Mouse (Mus musculus): ENCODE measurements at regions not wholly inside any gene's neighbourhood (a gene's known extent, or its start where the extent isn't known, plus 50 kb on each side); places are given as distances from the start of the nearest gene placed in this dataset.

GRCm38 (mm10) chr2:117539285-117539684 is 196.5 kb upstream of the Rasgrp1 start:
- Histone ChIP-seq H3K9me3 (replicated peaks) (no peaks in the 10 kb centered on the region), H3K36me3 (no peaks in the 10 kb centered on the region), H3K27ac (peak overlapping the region; percentile 30; the same call in 1 of the 2 replicates), H3K4me1 (peaks cover 26% of the 10 kb centered on the region), H3K4me3 (no peak overlapping the region), H3K27me3 (ENCODE audit: low read depth, poor library complexity, severe bottlenecking) (peaks cover 3% of the 10 kb centered on the region; the same call in 1 of the 2 replicates)
- 20% methylated on average over 3 of the region's 3 CpGs for WGBS
- DNase-seq (ENCODE audit: low spot score) = peak; percentile 51

GRCm38 (mm10) chr2:117541471-117541870 is 198.7 kb upstream of the Rasgrp1 start:
- Histone ChIP-seq H3K36me3 (no peaks in the 10 kb centered on the region), H3K27me3 (ENCODE audit: low read depth, poor library complexity, severe bottlenecking) (peaks cover 3% of the 10 kb centered on the region; the same call in 1 of the 2 replicates), H3K9me3 (replicated peaks) (no peaks in the 10 kb centered on the region), H3K4me1 (peaks cover 26% of the 10 kb centered on the region), H3K4me3 (no peak overlapping the region), H3K27ac (no peak overlapping the region)
- peak; percentile 60 for DNase-seq (ENCODE audit: low spot score)
- 22% methylated on average over 6 of the region's 6 CpGs for WGBS

GRCm38 (mm10) chr2:117542298-117542697 is 199.5 kb upstream of the Rasgrp1 start:
- peaks cover 26% of the 10 kb centered on the region for H3K4me1 ChIP-seq
- H3K4me3 ChIP-seq = no peak overlapping the region
- no peak overlapping the region for H3K27ac ChIP-seq
- H3K9me3 ChIP-seq (replicated peaks) = no peaks in the 10 kb centered on the region
- H3K27me3 ChIP-seq (ENCODE audit: low read depth, poor library complexity, severe bottlenecking) = peaks cover 3% of the 10 kb centered on the region; the same call in 1 of the 2 replicates
- WGBS = 88% methylated on average over 4 of the region's 4 CpGs
- no peak for DNase-seq (ENCODE audit: low spot score)
- H3K36me3 ChIP-seq = no peaks in the 10 kb centered on the region

- no peak for DNase-seq (ENCODE audit: low spot score)
- no peak overlapping the region for H3K4me3 ChIP-seq
- H3K9me3 ChIP-seq (replicated peaks) = no peaks in the 10 kb centered on the region
- no peaks in the 10 kb centered on the region for H3K36me3 ChIP-seq
- 72% methylated on average over 7 of the region's 7 CpGs for WGBS
- peaks cover 25% of the 10 kb centered on the region for H3K4me1 ChIP-seq
- H3K27ac ChIP-seq = no peak overlapping the region
- peaks cover 3% of the 10 kb centered on the region; the same call in 1 of the 2 replicates for H3K27me3 ChIP-seq (ENCODE audit: low read depth, poor library complexity, severe bottlenecking)
Measured at GRCm38 (mm10) chr2:117543301-117543782, 200.5 kb upstream of the Rasgrp1 start.

- no peak overlapping the region for H3K27ac ChIP-seq
- H3K36me3 ChIP-seq = no peaks in the 10 kb centered on the region
- no peaks in the 10 kb centered on the region for H3K4me1 ChIP-seq
- no peak for DNase-seq (ENCODE audit: low spot score)
- no peak overlapping the region for H3K4me3 ChIP-seq
- H3K9me3 ChIP-seq (replicated peaks) = no peaks in the 10 kb centered on the region
- WGBS = 87% methylated on average over 4 of the region's 4 CpGs
- no peaks in the 10 kb centered on the region for H3K27me3 ChIP-seq (ENCODE audit: low read depth, poor library complexity, severe bottlenecking)
Measured at GRCm38 (mm10) chr2:117548273-117548672, 205.5 kb upstream of the Rasgrp1 start.

- 89% methylated on average over 2 of the region's 2 CpGs for WGBS
- Histone ChIP-seq H3K9me3 (replicated peaks) (no peaks in the 10 kb centered on the region), H3K4me3 (no peak overlapping the region), H3K27ac (no peak overlapping the region), H3K27me3 (ENCODE audit: low read depth, poor library complexity, severe bottlenecking) (no peaks in the 10 kb centered on the region), H3K4me1 (no peaks in the 10 kb centered on the region), H3K36me3 (no peaks in the 10 kb centered on the region)
- DNase-seq (ENCODE audit: low spot score) = no peak
Measured at GRCm38 (mm10) chr2:117556301-117556700, 213.5 kb upstream of the Rasgrp1 start.

GRCm38 (mm10) chr2:117570987-117571386 is 228.2 kb upstream of the Rasgrp1 start:
- Histone ChIP-seq H3K27me3 (ENCODE audit: low read depth, poor library complexity, severe bottlenecking) (no peaks in the 10 kb centered on the region), H3K9me3 (replicated peaks) (no peaks in the 10 kb centered on the region), H3K4me1 (peaks cover 3% of the 10 kb centered on the region; the same call in 1 of the 2 replicates), H3K36me3 (no peaks in the 10 kb centered on the region), H3K4me3 (no peak overlapping the region), H3K27ac (no peak overlapping the region)
- WGBS = 80% methylated on average over 7 of the region's 7 CpGs
- DNase-seq (ENCODE audit: low spot score) = no peak

GRCm38 (mm10) chr2:117587381-117587780 is 244.6 kb upstream of the Rasgrp1 start:
- no peaks in the 10 kb centered on the region for H3K4me1 ChIP-seq
- no peak overlapping the region for H3K4me3 ChIP-seq
- no peak for DNase-seq (ENCODE audit: low spot score)
- H3K36me3 ChIP-seq = no peaks in the 10 kb centered on the region
- no peaks in the 10 kb centered on the region for H3K9me3 ChIP-seq (replicated peaks)
- 79% methylated on average over 3 of the region's 3 CpGs for WGBS
- H3K27ac ChIP-seq = no peak overlapping the region
- no peaks in the 10 kb centered on the region for H3K27me3 ChIP-seq (ENCODE audit: low read depth, poor library complexity, severe bottlenecking)

GRCm38 (mm10) chr2:117595028-117595427 is 252.2 kb upstream of the Rasgrp1 start:
- Histone ChIP-seq H3K9me3 (replicated peaks) (no peaks in the 10 kb centered on the region), H3K36me3 (no peaks in the 10 kb centered on the region), H3K4me1 (no peaks in the 10 kb centered on the region), H3K27ac (no peak overlapping the region), H3K4me3 (no peak overlapping the region), H3K27me3 (ENCODE audit: low read depth, poor library complexity, severe bottlenecking) (no peaks in the 10 kb centered on the region)
- DNase-seq (ENCODE audit: low spot score) = no peak
- WGBS = 58% methylated on average over 2 of the region's 2 CpGs

GRCm38 (mm10) chr2:117597573-117597972 is 254.8 kb upstream of the Rasgrp1 start:
- no peaks in the 10 kb centered on the region for H3K9me3 ChIP-seq (replicated peaks)

GRCm38 (mm10) chr2:117614772-117615171 is 272.0 kb upstream of the Rasgrp1 start:
- Histone ChIP-seq H3K36me3 (no peaks in the 10 kb centered on the region), H3K9me3 (replicated peaks) (no peaks in the 10 kb centered on the region), H3K27me3 (ENCODE audit: low read depth, poor library complexity, severe bottlenecking) (no peaks in the 10 kb centered on the region), H3K27ac (peak overlapping the region; percentile 47; the same call in 1 of the 2 replicates), H3K4me1 (peaks cover 9% of the 10 kb centered on the region), H3K4me3 (no peak overlapping the region)
- DNase-seq (ENCODE audit: low spot score) = no peak
- WGBS = 56% methylated on average over 1 of the region's 1 CpGs

More at GRCm38 (mm10) chr2:117597573-117597972, 254.8 kb upstream of the Rasgrp1 start:
- no peak overlapping the region for H3K27ac ChIP-seq
- H3K36me3 ChIP-seq = no peaks in the 10 kb centered on the region
- H3K4me3 ChIP-seq = no peak overlapping the region
- H3K27me3 ChIP-seq (ENCODE audit: low read depth, poor library complexity, severe bottlenecking) = no peaks in the 10 kb centered on the region
- DNase-seq (ENCODE audit: low spot score) = no peak
- H3K4me1 ChIP-seq = no peaks in the 10 kb centered on the region

GRCm38 (mm10) chr2:117618063-117618462 is 275.3 kb upstream of the Rasgrp1 start:
- no peaks in the 10 kb centered on the region for H3K27me3 ChIP-seq (ENCODE audit: low read depth, poor library complexity, severe bottlenecking)
- DNase-seq (ENCODE audit: low spot score) = no peak
- no peaks in the 10 kb centered on the region for H3K36me3 ChIP-seq
- H3K9me3 ChIP-seq (replicated peaks) = no peaks in the 10 kb centered on the region
- peaks cover 9% of the 10 kb centered on the region for H3K4me1 ChIP-seq
- H3K4me3 ChIP-seq = no peak overlapping the region
- no peak overlapping the region for H3K27ac ChIP-seq
- 92% methylated on average over 3 of the region's 3 CpGs for WGBS

- H3K9me3 ChIP-seq (replicated peaks) = no peaks in the 10 kb centered on the region
- H3K36me3 ChIP-seq = no peaks in the 10 kb centered on the region
- H3K4me1 ChIP-seq = no peaks in the 10 kb centered on the region
- H3K27me3 ChIP-seq (ENCODE audit: low read depth, poor library complexity, severe bottlenecking) = no peaks in the 10 kb centered on the region
- DNase-seq (ENCODE audit: low spot score) = no peak
- WGBS = 35% methylated on average over 3 of the region's 3 CpGs
- no peak overlapping the region for H3K27ac ChIP-seq
- no peak overlapping the region for H3K4me3 ChIP-seq
Measured at GRCm38 (mm10) chr2:117623955-117624354, 281.2 kb upstream of the Rasgrp1 start.

- 0 out of 2 replicates have a peak, but pooled peaks cover 6% of the 10 kb centered on the region for H3K4me1 ChIP-seq
- no peak overlapping the region for H3K4me3 ChIP-seq
- no peaks in the 10 kb centered on the region for H3K36me3 ChIP-seq
- no peak for DNase-seq (ENCODE audit: low spot score)
- no peaks in the 10 kb centered on the region for H3K27me3 ChIP-seq (ENCODE audit: low read depth, poor library complexity, severe bottlenecking)
- 89% methylated on average over 4 of the region's 4 CpGs for WGBS
- H3K27ac ChIP-seq = no peak overlapping the region
- H3K9me3 ChIP-seq (replicated peaks) = no peaks in the 10 kb centered on the region
Measured at GRCm38 (mm10) chr2:117634906-117635305, 292.1 kb upstream of the Rasgrp1 start.
